Mouse (Mus musculus) left cerebral cortex, postnatal 14 days (tissue): ENCODE results near the gene Mccc1. TPM values are rescaled to one million over a fixed set of nuclear protein-coding genes. Genes with fewer than 3 reads are reported as not detected.

Experiments
- DNase-seq, 2 experiments: peaks; one replicate each; pipeline ENCODE4 v3.0.0; 2021 to 2022; ENCODE audit warnings: low spot score in 2 of 2, mixed read lengths in 1 of 2
- intact Hi-C: fragments of 180-260 bp; cut with DNase I; formaldehyde crosslinking; loops from one replicate; pipeline ENCODE4 v1.15.1; 2025
- total RNA-seq, 2 experiments: library from RNA; stranded (reverse); gene quantifications; 2 replicates each; pipeline ENCODE4 v1.2.3; 2021

Mccc1 gene
- total RNA-seq, 2 experiments from 2014 or later, result 30.0 TPM

DNA sequence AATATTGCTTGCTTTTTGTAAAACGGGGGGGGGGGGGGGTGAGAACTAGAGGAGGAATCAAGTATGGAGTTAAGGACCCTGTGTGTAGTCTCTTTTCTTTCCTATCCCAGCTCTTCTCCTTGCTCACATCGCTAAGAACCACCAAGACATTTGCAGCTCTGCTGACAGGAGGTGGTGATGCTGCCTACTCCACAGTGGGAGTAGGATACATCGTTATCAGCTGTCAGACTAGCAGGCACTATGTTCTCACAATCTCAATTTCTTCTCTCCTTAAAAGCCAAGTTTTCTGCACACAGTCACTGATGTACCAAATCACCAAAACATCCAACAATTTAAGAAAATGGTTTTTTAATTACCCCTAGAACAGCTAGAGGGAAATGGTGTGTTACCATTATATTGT lies 71.1 kb downstream of the Mccc1 start:
- intact Hi-C loops, result no loop called here
- DNase-seq, result peak; percentile 15 to 18

DNA sequence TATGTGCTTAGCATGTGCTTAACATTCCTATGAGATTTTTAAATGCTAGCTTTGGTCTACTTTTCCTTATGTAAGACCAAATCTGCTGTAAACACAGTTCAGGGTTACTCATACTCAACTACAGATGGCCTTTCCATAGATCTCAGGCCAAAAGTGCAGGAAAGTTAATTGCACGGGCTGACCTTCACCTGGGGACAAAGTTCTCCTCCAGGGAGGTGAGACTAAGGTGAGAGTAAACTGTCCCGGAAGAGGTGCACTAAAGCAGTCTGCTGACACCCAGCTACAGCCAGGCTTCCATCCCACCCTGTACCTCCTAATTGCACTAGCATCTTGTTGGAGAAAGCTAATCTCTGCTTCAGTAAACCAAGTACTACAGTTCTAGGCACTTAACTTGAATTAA lies 74.6 kb downstream of the Mccc1 start:
- DNase-seq, result no peak
- intact Hi-C loops, result no loop called here

DNA sequence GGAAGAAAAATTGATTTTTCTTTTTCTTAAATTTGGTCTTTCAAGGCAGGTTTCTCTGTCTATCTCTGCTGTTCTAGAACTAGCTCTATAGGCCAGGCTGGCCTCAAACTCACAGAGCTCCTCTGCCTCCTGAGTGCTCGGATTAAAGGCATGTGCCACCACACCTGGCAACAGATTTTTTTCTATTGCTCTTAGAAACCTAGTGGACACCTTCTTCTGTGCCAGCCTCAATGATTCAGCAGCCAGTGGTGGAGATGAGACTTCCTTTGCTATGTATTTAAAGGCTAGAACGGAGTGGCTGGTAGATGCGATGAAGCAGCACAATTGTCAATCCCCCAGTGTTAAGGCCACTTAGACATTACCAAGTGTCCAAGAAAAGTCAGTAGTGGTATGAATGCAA lies 76.5 kb downstream of the Mccc1 start:
- intact Hi-C loops, result no loop called here
- DNase-seq, result no peak

DNA sequence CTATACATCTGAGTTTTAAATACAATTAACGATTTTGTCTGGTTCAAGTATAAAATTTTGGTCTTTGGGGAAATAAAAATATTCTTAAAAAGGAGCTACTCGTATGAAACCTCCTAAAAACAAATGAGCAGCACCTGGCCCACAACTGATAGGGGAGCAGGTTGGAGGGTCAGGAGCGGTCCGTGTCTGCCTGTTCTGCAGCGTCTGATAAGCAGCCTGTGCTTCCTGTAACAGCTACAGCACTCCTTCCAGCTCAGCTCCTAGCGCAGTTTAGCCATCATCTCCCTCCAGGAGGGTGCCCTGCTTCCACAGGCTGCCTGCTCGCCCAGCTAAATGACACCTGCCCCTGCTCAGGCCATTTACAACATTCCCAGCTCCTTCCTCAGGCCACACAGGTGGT lies 77.0 kb downstream of the Mccc1 start:
- no peak for DNase-seq
- intact Hi-C loops, result no loop called here

DNA sequence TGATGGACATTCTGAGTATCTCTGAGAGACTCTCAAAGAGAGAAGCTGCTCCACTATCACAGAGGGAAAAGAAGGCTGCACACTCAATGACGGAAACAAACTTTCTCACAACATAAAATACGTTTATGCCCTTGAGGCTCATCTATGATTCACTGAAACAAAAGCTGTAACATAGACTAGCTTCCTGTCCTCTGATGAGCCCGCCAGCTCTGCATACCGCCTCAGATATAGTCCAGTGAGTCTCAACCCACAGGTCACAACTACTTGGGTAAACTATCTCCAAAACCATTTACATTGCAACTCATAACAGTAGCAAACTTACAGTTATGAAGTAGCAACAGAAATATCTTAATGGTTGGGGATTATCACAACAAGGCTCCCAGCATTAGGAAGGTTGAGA lies 78.0 kb downstream of the Mccc1 start:
- intact Hi-C loops, result no loop called here

DNA sequence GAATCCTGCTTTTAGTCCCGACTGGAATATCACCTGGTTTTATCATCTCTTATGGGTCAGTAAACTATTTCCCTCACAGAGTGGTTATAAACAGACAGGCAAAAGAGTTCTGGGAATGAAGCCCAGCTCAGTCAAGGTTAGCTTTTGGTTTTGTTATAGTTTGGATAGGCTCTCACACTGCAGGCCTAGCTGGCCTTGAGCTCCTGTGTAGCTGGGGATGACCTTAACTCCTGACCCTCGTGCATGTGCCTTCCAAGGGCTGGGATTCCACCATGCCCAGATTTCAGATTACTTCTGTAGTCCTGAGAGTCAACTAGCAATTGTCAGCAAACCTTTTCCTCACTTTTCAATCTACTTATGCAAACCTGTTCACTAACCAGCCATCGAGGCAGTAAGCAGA lies 82.2 kb downstream of the Mccc1 start:
- no peak for DNase-seq
- intact Hi-C loops, result no loop called here

More for the DNA sequence above, 78.0 kb downstream of the Mccc1 start:
- DNase-seq, result no peak

Other genes with a start within 250 kb of the Mccc1 start
- 100 to 1,000 TPM; 152 to 156 TPM for gene Atp11b, start 246.6 kb downstream of the Mccc1 start, total RNA-seq
- gene Dcun1d1, start 63.2 kb downstream of the Mccc1 start, total RNA-seq, result 10 to 100 TPM; 65.7 to 67.8 TPM
- gene Ccdc144b, start 52.9 kb upstream of the Mccc1 start, total RNA-seq, result not detected
- gene Acad9, start 65.3 kb upstream of the Mccc1 start, total RNA-seq, result 10 to 100 TPM; 46.9 to 48.0 TPM
- 10 to 100 TPM; 17.9 to 18.0 TPM for gene D3Ertd254e, start 150.3 kb upstream of the Mccc1 start, total RNA-seq
- 1 to 10 TPM; 5.3 to 5.4 TPM for gene Qrfpr, start 221.6 kb upstream of the Mccc1 start, total RNA-seq